Mouse (Mus musculus) testis, adult 2 months (tissue): ENCODE measurements around the gene Olfr110. TPM values are rescaled to one million over a fixed set of nuclear protein-coding genes. Genes with fewer than 3 reads are reported as not detected.

Source experiments
- H3K27ac ChIP-seq: fragments of 200-500 bp; 2 replicates; pipeline ENCODE4 v1.5.1; 2012; ENCODE audit warnings: low read depth, low read length; ENCODE audit not compliant: control insufficient read depth, insufficient read depth
- H3K27me3 ChIP-seq: fragments of 200-500 bp; 2 replicates; pipeline ENCODE4 v1.6.1; 2012; ENCODE audit warnings: mild to moderate bottlenecking, low read length, moderate library complexity; ENCODE audit not compliant: control insufficient read depth, insufficient read depth
- H3K36me3 ChIP-seq: fragments of 200-500 bp; 2 replicates; pipeline ENCODE4 v1.6.1; 2012; ENCODE audit warnings: mild to moderate bottlenecking, low read length; ENCODE audit not compliant: control insufficient read depth, insufficient read depth
- H3K4me1 ChIP-seq: fragments of 200-500 bp; 2 replicates; pipeline ENCODE4 v1.6.1; 2012; ENCODE audit warnings: low read length; ENCODE audit not compliant: control insufficient read depth, insufficient read depth
- H3K4me3 ChIP-seq: fragments of 200-500 bp; 2 replicates; pipeline ENCODE4 v1.5.1; 2012; ENCODE audit warnings: low read depth, mild to moderate bottlenecking, low read length, moderate library complexity, mixed read lengths; ENCODE audit not compliant: control insufficient read depth
- CTCF ChIP-seq: fragments of 200-500 bp; IDR thresholded peaks from 2 replicates; pipeline ENCODE4 v1.5.1; 2012; ENCODE audit warnings: low read depth, mild to moderate bottlenecking, inconsistent platforms, low read length, moderate library complexity; ENCODE audit not compliant: control insufficient read depth, insufficient read depth, insufficient replicate concordance
- POLR2A ChIP-seq: fragments of 200-500 bp; IDR thresholded peaks from 2 replicates; pipeline ENCODE4 v1.6.1; 2012; ENCODE audit warnings: low read depth, mild to moderate bottlenecking, inconsistent platforms, low read length, moderate library complexity; ENCODE audit not compliant: control insufficient read depth
- polyA plus RNA-seq: library from polyadenylated mRNA; depleted of rRNA; stranded (reverse); fragments of >200 nt; gene quantifications from 2 replicates; pipeline ENCODE4 v1.2.3, GENCODE M21; 2012; rRNA removed

The Olfr110 gene
- polyA plus RNA-seq, 1 experiment = not detected

- TF ChIP-seq POLR2A (no peak), CTCF (no peak)
- Histone ChIP-seq H3K27me3 (no peaks in the 10 kb centered on the region), H3K36me3 (no peaks in the 10 kb centered on the region), H3K27ac (no peak overlapping the region), H3K4me3 (no peak overlapping the region), H3K4me1 (no peaks in the 10 kb centered on the region)
Measured at GRCm38 (mm10) chr17:37541454-37542119, 49.3 kb downstream of the Olfr110 start.

DNA sequence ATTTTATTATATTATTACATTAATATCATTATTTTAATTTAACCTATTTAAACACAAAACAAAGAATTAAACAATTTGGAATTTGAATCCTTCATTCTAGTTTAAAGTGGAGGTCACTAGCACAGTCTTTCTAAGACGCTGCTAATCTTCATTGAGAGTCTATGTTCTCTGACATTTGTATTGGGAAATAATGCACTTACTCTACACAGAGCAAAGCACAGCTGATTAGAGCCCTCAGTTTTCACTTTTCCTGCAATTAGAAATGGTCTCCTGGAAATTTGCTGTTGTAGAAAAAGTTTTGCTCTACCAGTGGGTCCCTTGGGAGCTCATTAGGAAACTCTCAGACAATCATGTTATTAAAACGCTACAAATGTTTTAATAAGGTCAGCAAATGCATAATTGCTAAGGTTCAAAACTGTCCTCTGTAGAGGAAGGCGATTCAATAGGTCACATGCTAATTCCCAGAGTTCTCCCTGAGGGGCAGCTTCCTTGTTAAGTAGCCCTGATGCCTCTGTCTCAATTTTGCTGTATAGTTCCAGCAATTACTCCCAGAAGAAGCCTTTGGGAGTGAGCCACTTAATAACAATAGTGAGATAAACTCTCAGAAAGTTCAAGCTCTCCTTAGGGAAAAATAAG, 51.6 kb downstream of the Olfr110 start:
- H3K36me3 ChIP-seq = no peaks in the 10 kb centered on the region
- H3K27me3 ChIP-seq = no peaks in the 10 kb centered on the region
- TF ChIP-seq POLR2A (no peak), CTCF (no peak)
- no peak overlapping the region for H3K4me3 ChIP-seq
- no peak overlapping the region for H3K27ac ChIP-seq
- H3K4me1 ChIP-seq = no peaks in the 10 kb centered on the region

Other genes with a start within 250 kb of the Olfr110 start
- not detected in 2 replicates for gene Olfr98, start 228.7 kb upstream of the Olfr110 start, polyA plus RNA-seq
- gene H2-M3, start 222.2 kb upstream of the Olfr110 start, polyA plus RNA-seq = 0.75 and 0.98 TPM in 2 replicates
- gene Olfr99, start 209.0 kb upstream of the Olfr110 start, polyA plus RNA-seq = not detected in 2 replicates
- not detected in 2 replicates for gene Olfr101, start 188.2 kb upstream of the Olfr110 start, polyA plus RNA-seq
- 0.10 TPM in 2 replicates for gene Olfr102, start 175.4 kb upstream of the Olfr110 start, polyA plus RNA-seq
- not detected in 2 replicates for gene Olfr103, start 152.8 kb upstream of the Olfr110 start, polyA plus RNA-seq
- gene Olfr104-ps, start 132.9 kb upstream of the Olfr110 start, polyA plus RNA-seq = 0.04 TPM in 1 of 2 replicates, not detected in the other
- not detected in 2 replicates for gene Olfr105-ps, start 113.4 kb upstream of the Olfr110 start, polyA plus RNA-seq
- not detected in 2 replicates for gene Olfr106-ps, start 102.1 kb upstream of the Olfr110 start, polyA plus RNA-seq
- not detected in 2 replicates for gene Olfr107, start 93.2 kb upstream of the Olfr110 start, polyA plus RNA-seq
- not detected in 2 replicates for gene Olfr108, start 47.0 kb upstream of the Olfr110 start, polyA plus RNA-seq
- gene Olfr109, start 33.6 kb upstream of the Olfr110 start, polyA plus RNA-seq = not detected in 2 replicates
- gene H2-M2, start 8.9 kb upstream of the Olfr110 start, polyA plus RNA-seq = not detected in 2 replicates
- gene Olfr111, start 15.6 kb downstream of the Olfr110 start, polyA plus RNA-seq = not detected in 2 replicates
- gene Olfr112, start 77.0 kb downstream of the Olfr110 start, polyA plus RNA-seq = 19.3 and 26.9 TPM in 2 replicates
- gene Olfr113, start 85.2 kb downstream of the Olfr110 start, polyA plus RNA-seq = not detected in 2 replicates
- not detected in 2 replicates for gene Olfr114, start 100.3 kb downstream of the Olfr110 start, polyA plus RNA-seq
- gene Olfr115, start 134.6 kb downstream of the Olfr110 start, polyA plus RNA-seq = 0.11 TPM in 1 of 2 replicates, not detected in the other
- gene Olfr116, start 134.7 kb downstream of the Olfr110 start, polyA plus RNA-seq = 0.11 TPM in 1 of 2 replicates, not detected in the other
- not detected in 2 replicates for gene Olfr117, start 171.3 kb downstream of the Olfr110 start, polyA plus RNA-seq
- not detected in 2 replicates for gene Olfr118, start 174.5 kb downstream of the Olfr110 start, polyA plus RNA-seq
- gene Olfr119, start 204.1 kb downstream of the Olfr110 start, polyA plus RNA-seq = not detected in 2 replicates
- gene Olfr120, start 229.3 kb downstream of the Olfr110 start, polyA plus RNA-seq = not detected in 2 replicates